Mouse (Mus musculus): ENCODE measurements around the gene Trpm1. TPM values are rescaled to one million over a fixed set of nuclear protein-coding genes. Genes with fewer than 3 reads are reported as not detected.

The Trpm1 gene
- polyA plus RNA-seq, 1 experiment from 2014 or later = not detected

- WGBS = 87% methylated on average over 5 of the region's 5 CpGs
- no peak overlapping the region for H3K27ac ChIP-seq (ENCODE audit: low read length)
- H3K4me1 ChIP-seq (ENCODE audit: insufficient read depth, low read depth, low read length) = no peaks in the 10 kb centered on the region
- no peak overlapping the region for H3K4me3 ChIP-seq (ENCODE audit: low read depth, low read length)
- no peak for ATAC-seq
- no peak overlapping the region for H3K9ac ChIP-seq (replicated peaks; ENCODE audit: low read depth)
- no peak overlapping the region for H3K4me2 ChIP-seq (replicated peaks; ENCODE audit: low read depth, low read length)
- TF ChIP-seq EP300 (IDR thresholded peaks at IDR 0.05) = no peak
- no peak for TF ChIP-seq CTCF (IDR thresholded peaks at IDR 0.05)
- no peaks in the 10 kb centered on the region for H3K36me3 ChIP-seq (ENCODE audit: insufficient read depth, low read length)
- peaks cover 4% of the 10 kb centered on the region for H3K9me3 ChIP-seq (ENCODE audit: low read length)
- H3K27me3 ChIP-seq (replicated peaks; ENCODE audit: insufficient read depth, low read length) = no peaks in the 10 kb centered on the region
- no peak for DNase-seq (ENCODE audit: low spot score)
Measured at GRCm38 (mm10) chr7:64234310-64234820, 80.7 kb downstream of the Trpm1 start.

- Histone ChIP-seq H3K4me3 (ENCODE audit: low read depth, low read length) (no peak overlapping the region), H3K4me2 (replicated peaks; ENCODE audit: low read depth, low read length) (no peak overlapping the region), H3K9me3 (ENCODE audit: low read length) (no peaks in the 10 kb centered on the region), H3K4me1 (ENCODE audit: insufficient read depth, low read depth, low read length) (no peaks in the 10 kb centered on the region), H3K36me3 (ENCODE audit: insufficient read depth, low read length) (no peaks in the 10 kb centered on the region), H3K27me3 (replicated peaks; ENCODE audit: insufficient read depth, low read length) (no peaks in the 10 kb centered on the region), H3K27ac (ENCODE audit: low read length) (no peak overlapping the region), H3K9ac (replicated peaks; ENCODE audit: low read depth) (no peak overlapping the region)
- WGBS = 64% methylated on average over 4 of the region's 4 CpGs
- ATAC-seq (no peak), DNase-seq (ENCODE audit: low spot score) (no peak)
- TF ChIP-seq EP300 (IDR thresholded peaks at IDR 0.05) = no peak
- TF ChIP-seq CTCF (IDR thresholded peaks at IDR 0.05) = no peak
Measured at GRCm38 (mm10) chr7:64236521-64236920, 82.9 kb downstream of the Trpm1 start.

DNA sequence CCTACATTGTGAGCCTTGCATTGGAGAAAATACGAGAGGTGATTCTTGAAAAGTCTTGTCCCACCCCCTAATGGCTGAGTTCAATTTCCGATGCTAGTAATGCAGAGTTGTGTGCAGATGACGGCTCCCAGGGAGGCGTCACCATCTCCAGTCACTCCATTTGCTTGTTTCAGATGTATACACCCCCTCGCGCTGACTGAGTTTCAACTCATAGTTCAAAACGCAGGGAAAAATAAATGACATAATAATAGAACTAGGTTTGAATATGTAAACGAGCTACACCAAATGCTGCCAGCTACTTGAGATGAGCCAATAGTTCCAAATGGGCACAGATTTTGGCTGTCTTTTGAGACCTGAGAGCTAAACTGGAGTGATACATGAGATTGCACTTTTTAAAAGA lies 84.1 kb downstream of the Trpm1 start:
- DNase-seq (ENCODE audit: low spot score) (no peak), ATAC-seq (no peak)
- no peak for TF ChIP-seq CTCF (IDR thresholded peaks at IDR 0.05)
- no peak for TF ChIP-seq EP300 (IDR thresholded peaks at IDR 0.05)
- no peaks in the 10 kb centered on the region for H3K36me3 ChIP-seq (ENCODE audit: insufficient read depth, low read length)
- H3K9me3 ChIP-seq (ENCODE audit: low read length) = no peaks in the 10 kb centered on the region
- H3K4me3 ChIP-seq (ENCODE audit: low read depth, low read length) = no peak overlapping the region
- no peak overlapping the region for H3K27ac ChIP-seq (ENCODE audit: low read length)
- H3K4me2 ChIP-seq (replicated peaks; ENCODE audit: low read depth, low read length) = no peak overlapping the region
- no peak overlapping the region for H3K9ac ChIP-seq (replicated peaks; ENCODE audit: low read depth)
- 81% methylated on average over 8 of the region's 8 CpGs for WGBS
- H3K4me1 ChIP-seq (ENCODE audit: insufficient read depth, low read depth, low read length) = no peaks in the 10 kb centered on the region
- H3K27me3 ChIP-seq (replicated peaks; ENCODE audit: insufficient read depth, low read length) = no peaks in the 10 kb centered on the region

DNA sequence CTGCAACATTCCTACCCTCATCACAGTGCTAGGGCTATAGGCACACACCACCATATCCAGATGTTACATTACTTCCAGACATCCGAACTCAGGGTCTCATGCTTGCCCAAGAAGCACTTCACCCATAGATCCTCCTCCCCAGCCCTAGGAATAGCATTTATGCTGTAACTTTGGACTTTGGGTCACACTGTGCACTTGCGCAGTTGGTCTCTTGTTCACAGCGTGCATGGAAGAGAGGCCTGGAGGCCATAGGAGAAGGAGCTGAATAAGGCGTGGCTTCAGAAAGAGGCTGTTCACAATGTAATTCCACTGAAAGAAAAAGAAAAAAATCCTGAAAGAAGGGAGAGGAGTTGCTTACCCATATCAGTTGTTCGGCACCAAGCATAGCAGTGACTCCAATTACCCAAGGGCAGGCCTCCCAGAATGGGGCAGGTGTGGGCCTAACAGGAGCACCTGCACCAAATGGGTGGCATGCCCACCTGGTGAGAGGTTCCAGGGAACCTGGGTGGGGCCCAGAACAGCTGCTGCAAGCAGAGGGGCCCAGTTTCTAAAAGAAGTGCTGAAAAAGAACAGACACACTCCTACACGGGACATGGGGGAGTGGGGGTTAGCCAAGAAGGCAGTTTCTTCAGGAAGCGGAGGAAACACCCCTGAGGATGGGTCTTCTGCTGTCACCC lies 84.9 kb downstream of the Trpm1 start:
- no peaks in the 10 kb centered on the region for H3K9me3 ChIP-seq (ENCODE audit: low read length)
- WGBS = 84% methylated on average over 7 of the region's 7 CpGs
- no peak for DNase-seq (ENCODE audit: low spot score)
- H3K4me2 ChIP-seq (replicated peaks; ENCODE audit: low read depth, low read length) = no peak overlapping the region
- TF ChIP-seq EP300 (IDR thresholded peaks at IDR 0.05) = no peak
- TF ChIP-seq CTCF (IDR thresholded peaks at IDR 0.05) = no peak
- H3K4me1 ChIP-seq (ENCODE audit: insufficient read depth, low read depth, low read length) = no peaks in the 10 kb centered on the region
- H3K4me3 ChIP-seq (ENCODE audit: low read depth, low read length) = no peak overlapping the region
- H3K9ac ChIP-seq (replicated peaks; ENCODE audit: low read depth) = no peak overlapping the region
- no peak overlapping the region for H3K27ac ChIP-seq (ENCODE audit: low read length)
- H3K27me3 ChIP-seq (replicated peaks; ENCODE audit: insufficient read depth, low read length) = no peaks in the 10 kb centered on the region
- no peak for ATAC-seq
- no peaks in the 10 kb centered on the region for H3K36me3 ChIP-seq (ENCODE audit: insufficient read depth, low read length)

GRCm38 (mm10) chr7:64239138-64239805 lies 85.6 kb downstream of the Trpm1 start:
- Histone ChIP-seq H3K9ac (replicated peaks; ENCODE audit: low read depth) (no peak overlapping the region), H3K4me3 (ENCODE audit: low read depth, low read length) (no peak overlapping the region), H3K27me3 (replicated peaks; ENCODE audit: insufficient read depth, low read length) (no peaks in the 10 kb centered on the region), H3K27ac (ENCODE audit: low read length) (no peak overlapping the region), H3K36me3 (ENCODE audit: insufficient read depth, low read length) (no peaks in the 10 kb centered on the region), H3K4me2 (replicated peaks; ENCODE audit: low read depth, low read length) (no peak overlapping the region), H3K4me1 (ENCODE audit: insufficient read depth, low read depth, low read length) (no peaks in the 10 kb centered on the region), H3K9me3 (ENCODE audit: low read length) (no peaks in the 10 kb centered on the region)
- DNase-seq (ENCODE audit: low spot score) (no peak), ATAC-seq (no peak)
- 74% methylated on average over 9 of the region's 9 CpGs for WGBS
- TF ChIP-seq CTCF (IDR thresholded peaks at IDR 0.05) (no peak), EP300 (IDR thresholded peaks at IDR 0.05) (no peak)

DNA sequence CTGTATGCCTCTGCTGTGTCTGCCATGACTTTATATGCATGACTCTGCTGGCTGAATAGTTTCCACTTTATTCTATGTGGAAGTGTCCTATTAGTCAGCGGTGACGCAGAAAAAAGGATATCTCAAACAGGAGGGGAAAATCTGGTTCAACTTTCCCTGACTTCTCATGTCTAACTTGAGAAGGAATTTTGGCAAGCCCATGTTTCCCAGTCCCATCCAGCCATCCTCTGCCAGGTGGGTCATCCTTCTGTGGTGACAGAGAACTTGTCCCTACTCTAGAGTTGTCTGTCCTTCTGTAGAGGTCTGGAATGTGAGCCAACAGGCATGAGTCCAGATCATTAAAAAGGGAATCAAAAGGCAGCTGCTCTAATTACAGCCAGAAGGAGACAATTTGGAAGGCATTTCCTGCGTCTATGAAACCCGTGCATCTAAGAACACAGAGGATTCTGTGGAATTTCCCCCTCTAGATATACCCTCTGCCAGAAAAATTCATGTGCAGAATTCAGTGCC lies 86.2 kb downstream of the Trpm1 start:
- Histone ChIP-seq H3K4me2 (replicated peaks; ENCODE audit: low read depth, low read length) (no peak overlapping the region), H3K27ac (ENCODE audit: low read length) (no peak overlapping the region), H3K36me3 (ENCODE audit: insufficient read depth, low read length) (no peaks in the 10 kb centered on the region), H3K4me3 (ENCODE audit: low read depth, low read length) (no peak overlapping the region), H3K4me1 (ENCODE audit: insufficient read depth, low read depth, low read length) (no peaks in the 10 kb centered on the region), H3K27me3 (replicated peaks; ENCODE audit: insufficient read depth, low read length) (no peaks in the 10 kb centered on the region), H3K9ac (replicated peaks; ENCODE audit: low read depth) (no peak overlapping the region), H3K9me3 (ENCODE audit: low read length) (no peaks in the 10 kb centered on the region)
- DNase-seq (ENCODE audit: low spot score) (no peak), ATAC-seq (no peak)
- TF ChIP-seq EP300 (IDR thresholded peaks at IDR 0.05) (no peak), CTCF (IDR thresholded peaks at IDR 0.05) (no peak)
- 70% methylated on average over 4 of the region's 4 CpGs for WGBS

Measured in lung, postnatal 0 days (tissue).